Mouse (Mus musculus): ENCODE measurements around the gene Gck.

The Gck gene

GRCm38 (mm10) chr11:5873192-5873591 lies 76.7 kb downstream of the Gck start:
- DNase-seq (ENCODE audit: low read depth), result no peak

- no peak for DNase-seq (ENCODE audit: low read depth)
These were observed 77.2 kb downstream of the Gck start for GRCm38 (mm10) chr11:5872707-5873106.

- DNase-seq (ENCODE audit: low read depth), result no peak
These were observed 79.8 kb downstream of the Gck start for GRCm38 (mm10) chr11:5870069-5870468.

- DNase-seq (ENCODE audit: low read depth), result no peak
These were observed 80.5 kb downstream of the Gck start for GRCm38 (mm10) chr11:5869331-5869730.

- no peak for DNase-seq (ENCODE audit: low read depth)
These were observed 81.6 kb downstream of the Gck start for GRCm38 (mm10) chr11:5868324-5868723.

GRCm38 (mm10) chr11:5867196-5867595 lies 82.7 kb downstream of the Gck start:
- no peak for DNase-seq (ENCODE audit: low read depth)

GRCm38 (mm10) chr11:5862394-5863105 lies 87.3 kb downstream of the Gck start:
- no peak for DNase-seq (ENCODE audit: low read depth)

GRCm38 (mm10) chr11:5861678-5862393 lies 88.0 kb downstream of the Gck start, which contains the start of gene Aebp1:
Gene Aebp1 (plus strand): TSS chr11:5861947.
- peak; percentile 33 for DNase-seq (ENCODE audit: low read depth)

- no peak for DNase-seq (ENCODE audit: low read depth)
These were observed 89.2 kb downstream of the Gck start for GRCm38 (mm10) chr11:5860639-5861038.

GRCm38 (mm10) chr11:5859883-5860550 lies 89.9 kb downstream of the Gck start:
- no peak for DNase-seq (ENCODE audit: low read depth)

GRCm38 (mm10) chr11:5858723-5859122 lies 91.2 kb downstream of the Gck start:
- DNase-seq (ENCODE audit: low read depth), result peak; percentile 54

GRCm38 (mm10) chr11:5856479-5857130 lies 93.3 kb downstream of the Gck start:
- DNase-seq (ENCODE audit: low read depth), result no peak

GRCm38 (mm10) chr11:5855902-5856301 lies 94.0 kb downstream of the Gck start:
- no peak for DNase-seq (ENCODE audit: low read depth)

- no peak for DNase-seq (ENCODE audit: low read depth)
These were observed 94.4 kb downstream of the Gck start for GRCm38 (mm10) chr11:5855481-5855880.

GRCm38 (mm10) chr11:5852314-5852713 lies 97.6 kb downstream of the Gck start:
- DNase-seq (ENCODE audit: low read depth), result no peak

- no peak for DNase-seq (ENCODE audit: low read depth)
These were observed 98.7 kb downstream of the Gck start for GRCm38 (mm10) chr11:5851021-5851736.
